8 mouse cellular contexts compared by ENCODE assay signal in the genomic region with DNA sequence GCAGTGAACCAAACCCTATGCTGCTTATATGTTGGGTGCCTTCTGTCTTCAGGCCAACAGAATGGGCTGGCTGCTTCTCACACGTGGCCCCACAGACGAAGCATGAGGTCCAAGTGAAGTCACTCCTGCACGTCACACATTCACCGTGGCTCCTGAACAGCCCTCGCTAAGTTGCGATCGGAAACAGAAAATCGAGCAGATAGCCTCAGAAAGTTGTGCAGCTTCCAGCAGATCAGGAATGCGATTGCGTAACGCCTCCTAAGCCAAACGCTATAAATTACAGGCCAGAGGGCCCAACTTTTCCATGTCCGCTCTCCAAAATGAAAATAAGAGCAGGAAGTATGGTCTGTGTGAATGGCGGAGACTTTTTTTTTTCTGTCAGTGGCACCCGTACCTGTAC. TPM values are rescaled to one million over a fixed set of nuclear protein-coding genes. Genes with fewer than 3 reads are reported as not detected.
DNase-seq lines count a peak whose midpoint lies in the region; ATAC-seq and TF ChIP-seq lines count a peak whose summit lies in the region.

No protein-coding gene starts in this region.

- H3K4me3 ChIP-seq in heart, embryonic 10.5 days = no peak overlapping the region
- H3K4me3 ChIP-seq in neural tube, embryonic 12.5 days = no peak overlapping the region
- no peak overlapping the region for H3K4me3 ChIP-seq in thymus, adult 2 months (ENCODE audit: control insufficient read depth, insufficient read depth, low read length)

- TF ChIP-seq POLR2A in thymus, adult 2 months (IDR thresholded peaks at IDR 0.05; ENCODE audit: control insufficient read depth, extremely low read depth, insufficient read depth, low read length, poor library complexity) = no peak

- peak; percentile 45 for DNase-seq in 3134 (ENCODE audit: extremely low read depth, insufficient read length, low spot score)
- DNase-seq in adrenal gland, postnatal 10 days = peak; percentile 71
- no peak for DNase-seq in heart, embryonic 10.5 days (ENCODE audit: low spot score)
- DNase-seq in kidney, postnatal 10 days = peak; percentile 72
- DNase-seq in ovary, postnatal 10 days (ENCODE audit: low spot score) = no peak
- no peak for DNase-seq in embryo, embryonic 9.5 days (ENCODE audit: extremely low spot score)
- no peak for DNase-seq in thymus, adult 2 months

- no peak overlapping the region for H3K9ac ChIP-seq in neural tube, embryonic 12.5 days

- H3K4me2 ChIP-seq in neural tube, embryonic 12.5 days (replicated peaks) = peak overlapping the region; percentile 24

- no peak for ATAC-seq in neural tube, embryonic 12.5 days (ENCODE audit: low FRiP score, low read depth)

- H3K27ac ChIP-seq in heart, embryonic 10.5 days = peak overlapping the region; percentile 77
- H3K27ac ChIP-seq in neural tube, embryonic 12.5 days = 0 out of 2 replicates have a peak overlapping the region, but pooled peaks have one; percentile 1
- H3K27ac ChIP-seq in thymus, adult 2 months (ENCODE audit: control insufficient read depth, insufficient read depth, low read length) = no peak overlapping the region

- no peak for TF ChIP-seq CTCF in thymus, adult 2 months (IDR thresholded peaks at IDR 0.05; ENCODE audit: borderline replicate concordance, control insufficient read depth, extremely low read depth, insufficient read depth, low read length, poor library complexity)

- 52% methylated on average over 15 of the region's 15 CpGs for whole genome bisulfite sequencing in heart, embryonic 10.5 days
- WGBS in neural tube, embryonic 12.5 days = 71% methylated on average over 15 of the region's 15 CpGs
- 90% methylated on average over 15 of the region's 15 CpGs for WGBS in thymus, adult 2 months

- no peaks in the 10 kb centered on the region for H3K9me3 ChIP-seq in heart, embryonic 10.5 days
- H3K9me3 ChIP-seq in neural tube, embryonic 12.5 days = no peaks in the 10 kb centered on the region

- H3K4me1 ChIP-seq in heart, embryonic 10.5 days = peaks cover 72% of the 10 kb centered on the region
- H3K4me1 ChIP-seq in neural tube, embryonic 12.5 days = peaks cover 79% of the 10 kb centered on the region
- peaks cover 3% of the 10 kb centered on the region; the same call in 1 of the 2 replicates for H3K4me1 ChIP-seq in thymus, adult 2 months (replicated peaks; ENCODE audit: control insufficient read depth, insufficient read depth, low read length)

- no peaks in the 10 kb centered on the region for H3K27me3 ChIP-seq in heart, embryonic 10.5 days (ENCODE audit: insufficient read depth, poor library complexity, severe bottlenecking)
- no peaks in the 10 kb centered on the region for H3K27me3 ChIP-seq in neural tube, embryonic 12.5 days (replicated peaks)
- no peaks in the 10 kb centered on the region for H3K27me3 ChIP-seq in thymus, adult 2 months (ENCODE audit: control insufficient read depth, insufficient read depth, low read length)

- H3K36me3 ChIP-seq in heart, embryonic 10.5 days = peaks cover 4% of the 10 kb centered on the region; the same call in 1 of the 2 replicates
- H3K36me3 ChIP-seq in neural tube, embryonic 12.5 days = no peaks in the 10 kb centered on the region; the same call in 1 of the 2 replicates
- no peaks in the 10 kb centered on the region for H3K36me3 ChIP-seq in thymus, adult 2 months (ENCODE audit: control insufficient read depth, insufficient read depth, low read length)

RNA-seq across cellular contexts. Expression of a gene that starts 48.9 kb away (rescaled TPM):
- 10 to 100 TPM; 75.4 to 76.8 TPM for total RNA-seq in adrenal gland, postnatal 10 days (2021)
- polyA plus RNA-seq in heart, embryonic 10.5 days (2016; fragmentation: Nextera tagmentation; extraction: Ambion mirVana) = 126 and 135 TPM in 2 replicates
- 111 TPM in 2 replicates for polyA plus RNA-seq in neural tube, embryonic 12.5 days (2016; fragmentation: Nextera tagmentation; extraction: Ambion mirVana)
- polyA plus RNA-seq in thymus, adult 2 months (2012; rRNA removed) = 6.4 and 6.6 TPM in 2 replicates

RNA-seq across cellular contexts. Expression of a gene that starts 48.9 kb away (rescaled TPM):
- 10 to 100 TPM; 21.9 to 25.4 TPM for total RNA-seq in adrenal gland, postnatal 10 days (2021)
- 27.8 and 29.1 TPM in 2 replicates for polyA plus RNA-seq in heart, embryonic 10.5 days (2016; fragmentation: Nextera tagmentation; extraction: Ambion mirVana)
- 17.1 and 18.7 TPM in 2 replicates for polyA plus RNA-seq in neural tube, embryonic 12.5 days (2016; fragmentation: Nextera tagmentation; extraction: Ambion mirVana)
- 7.6 and 8.4 TPM in 2 replicates for polyA plus RNA-seq in thymus, adult 2 months (2012; rRNA removed)

Comparison
In these comparisons a context has a peak if more than half of its experiments do, and no peak if none do; other contexts are left out.
1. DNase-seq: peak in 3134 (single experiment), adrenal gland, postnatal 10 days (single experiment) and kidney, postnatal 10 days (single experiment); none in heart, embryonic 10.5 days (single experiment), ovary, postnatal 10 days (single experiment), embryo, embryonic 9.5 days (single experiment) and thymus, adult 2 months (single experiment).
2. RNA of a gene that starts 48.9 kb away (polyA plus RNA-seq): 126 to 135 TPM in heart, embryonic 10.5 days and 111 TPM in neural tube, embryonic 12.5 days; 6.4 to 6.6 TPM in thymus, adult 2 months; every median in the first group is over 10 times any median in the second.